Mouse (Mus musculus) CH12.LX (cell line): ENCODE measurements around the gene Rubcnl. TPM values are rescaled to one million over a fixed set of nuclear protein-coding genes. Genes with fewer than 3 reads are reported as not detected.
A peak's percentile ranks its signal among the peaks of the same experiment; 100 is the strongest.

ENCODE experiments used
- DNase-seq: peaks from one replicate; pipeline ENCODE4 v3.0.0-alpha.2; 2013; ENCODE audit errors: extremely low read depth
- H3K27ac ChIP-seq: 2 replicates; pipeline ENCODE4 v1.5.1; 2012; ENCODE audit warnings: low read depth, mild to moderate bottlenecking, control low read depth, moderate library complexity; ENCODE audit not compliant: insufficient read depth
- H3K27me3 ChIP-seq: replicated peaks from 2 replicates; pipeline ENCODE3; 2012; ENCODE audit warnings: inconsistent platforms
- H3K36me3 ChIP-seq, 2 experiments: replicated peaks in 1 of 2; 2 replicates each; pipeline versions ENCODE3 to v1.6.1; 2012; ENCODE audit warnings: inconsistent platforms in 1 of 2, low read length in 1 of 2, mild to moderate bottlenecking in 1 of 2, mixed read lengths in 1 of 2, moderate library complexity in 1 of 2; ENCODE audit not compliant: control insufficient read depth in 1 of 2, insufficient read depth in 1 of 2
- H3K4me1 ChIP-seq, 2 experiments: 2 replicates each; pipeline ENCODE4 v1.6.1; 2012; ENCODE audit warnings: inconsistent platforms in 1 of 2, moderate library complexity in 1 of 2; ENCODE audit not compliant: insufficient read depth in 2 of 2, control insufficient read depth in 1 of 2
- H3K4me2 ChIP-seq: 2 replicates; pipeline ENCODE4 v1.6.1; 2012; ENCODE audit warnings: low read depth, mild to moderate bottlenecking, control low read depth; ENCODE audit not compliant: poor library complexity, insufficient read depth, severe bottlenecking
- H3K4me3 ChIP-seq, 3 experiments: fragments of 150-350 bp in 1 of 3; sonication (generic) in 1 of 3; replicated peaks in 1 of 3; 2 replicates each; pipeline versions ENCODE3 to v1.5.1; 2011 to 2012; ENCODE audit warnings: low read depth in 2 of 3, low read length in 2 of 3, mild to moderate bottlenecking in 2 of 3, moderate library complexity in 2 of 3, control low read depth in 1 of 3, improper control_type of control experiment in 1 of 3, inconsistent platforms in 1 of 3, mixed read lengths in 1 of 3; ENCODE audit not compliant: poor library complexity in 1 of 3
- H3K79me2 ChIP-seq: replicated peaks from 2 replicates; pipeline ENCODE4 v1.6.1; 2012; ENCODE audit warnings: mild to moderate bottlenecking, moderate library complexity; ENCODE audit not compliant: control insufficient read depth, poor library complexity, insufficient read depth, severe bottlenecking; ENCODE audit errors: extremely low read depth
- H3K9ac ChIP-seq: 2 replicates; pipeline ENCODE4 v1.6.1; 2012; ENCODE audit warnings: low read depth, mild to moderate bottlenecking, control low read depth, moderate library complexity; ENCODE audit not compliant: insufficient read depth
- H3K9me3 ChIP-seq: replicated peaks from 2 replicates; pipeline ENCODE3; 2012; ENCODE audit warnings: low read length, inconsistent platforms, mixed read lengths
- BHLHE40 ChIP-seq: IDR thresholded peaks from 2 replicates; pipeline ENCODE4 v1.6.1; 2011; ENCODE audit warnings: mild to moderate bottlenecking, low read depth, low read length, improper control_type of control experiment
- CTCF ChIP-seq, 2 experiments: IDR thresholded peaks in 1 of 2; conservative IDR thresholded peaks in 1 of 2; 2 replicates each; pipeline ENCODE4 v1.5.1; 2011 to 2012; ENCODE audit warnings: low read depth in 2 of 2, low read length in 2 of 2, improper control_type of control experiment in 1 of 2, inconsistent platforms in 1 of 2, mild to moderate bottlenecking in 1 of 2, moderate library complexity in 1 of 2
- ELF1 ChIP-seq: IDR thresholded peaks from 2 replicates; pipeline ENCODE4 v1.6.1; 2014; ENCODE audit warnings: low read depth, mild to moderate bottlenecking, inconsistent platforms, low read length, improper control_type of control experiment
- EP300 ChIP-seq: IDR thresholded peaks from 2 replicates; pipeline ENCODE4 v1.6.1; 2011; ENCODE audit warnings: low read length, improper control_type of control experiment
- ETS1 ChIP-seq: conservative IDR thresholded peaks from 2 replicates; pipeline ENCODE4 v1.6.1; 2012; ENCODE audit warnings: low read depth, mild to moderate bottlenecking, inconsistent platforms, low read length, improper control_type of control experiment, moderate library complexity
- GABPA ChIP-seq: IDR thresholded peaks from 2 replicates; pipeline ENCODE4 v1.6.1; 2012; ENCODE audit warnings: low read depth, low read length, improper control_type of control experiment, inconsistent platforms; ENCODE audit not compliant: insufficient replicate concordance
- HCFC1 ChIP-seq: IDR thresholded peaks from 2 replicates; pipeline ENCODE4 v1.6.1; 2012; ENCODE audit warnings: low read depth, mild to moderate bottlenecking, inconsistent platforms, low read length, improper control_type of control experiment
- IRF4 ChIP-seq: IDR thresholded peaks from 2 replicates; pipeline ENCODE4 v1.6.1; 2014; ENCODE audit warnings: low read depth, mild to moderate bottlenecking, inconsistent platforms, low read length, improper control_type of control experiment
- JUND ChIP-seq: conservative IDR thresholded peaks from 2 replicates; pipeline ENCODE4 v1.6.1; 2011; ENCODE audit warnings: low read depth, low read length, improper control_type of control experiment
- MAX ChIP-seq: IDR thresholded peaks from 2 replicates; pipeline ENCODE4 v1.6.1; 2011; ENCODE audit warnings: low read length, improper control_type of control experiment
- MAZ ChIP-seq: IDR thresholded peaks from 2 replicates; pipeline ENCODE4 v1.6.1; 2012; ENCODE audit warnings: low read depth, mild to moderate bottlenecking, inconsistent platforms, low read length, improper control_type of control experiment, moderate library complexity
- NELFE ChIP-seq: IDR thresholded peaks from 2 replicates; pipeline ENCODE4 v1.6.1; 2011; ENCODE audit warnings: low read depth, low read length, improper control_type of control experiment
- NRF1 ChIP-seq: IDR thresholded peaks from 2 replicates; pipeline ENCODE4 v1.6.1; 2014; ENCODE audit warnings: low read depth, mild to moderate bottlenecking, inconsistent platforms, low read length, improper control_type of control experiment, moderate library complexity
- POLR2A ChIP-seq: IDR thresholded peaks from 2 replicates; pipeline ENCODE4 v1.6.1; 2011; ENCODE audit warnings: low read depth, mild to moderate bottlenecking, improper control_type of control experiment, low read length
- RAD21 ChIP-seq: IDR thresholded peaks from 2 replicates; pipeline ENCODE4 v1.6.1; 2011; ENCODE audit warnings: low read depth, mild to moderate bottlenecking, low read length, improper control_type of control experiment, moderate library complexity
- SMC3 ChIP-seq: IDR thresholded peaks from 2 replicates; pipeline ENCODE4 v1.6.1; 2011; ENCODE audit warnings: low read depth, low read length, improper control_type of control experiment
- TBP ChIP-seq: conservative IDR thresholded peaks from 2 replicates; pipeline ENCODE4 v1.6.1; 2011; ENCODE audit warnings: low read depth, low read length, improper control_type of control experiment
- UBTF ChIP-seq: IDR thresholded peaks from 2 replicates; pipeline ENCODE4 v1.6.1; 2012; ENCODE audit warnings: low read depth, mild to moderate bottlenecking, inconsistent platforms, low read length, improper control_type of control experiment, moderate library complexity
- USF1 ChIP-seq: IDR thresholded peaks from 2 replicates; pipeline ENCODE4 v1.6.1; 2014; ENCODE audit warnings: low read depth, mild to moderate bottlenecking, inconsistent platforms, low read length, improper control_type of control experiment
- USF2 ChIP-seq: conservative IDR thresholded peaks from 2 replicates; pipeline ENCODE4 v1.6.1; 2011; ENCODE audit warnings: low read depth, low read length, improper control_type of control experiment
- ZMIZ1 ChIP-seq: IDR thresholded peaks from 2 replicates; pipeline ENCODE4 v1.6.1; 2012; ENCODE audit warnings: low read depth, mild to moderate bottlenecking, inconsistent platforms, low read length, improper control_type of control experiment
- ZNF384 ChIP-seq: IDR thresholded peaks from 2 replicates; pipeline ENCODE4 v1.6.1; 2012; ENCODE audit warnings: low read depth, low read length, improper control_type of control experiment, inconsistent platforms
- dilution Hi-C: fragments of 300-500 bp; cut with MboI; formaldehyde crosslinking; loops from 2 replicates; pipeline ENCODE4 v1.14.3; 2020; ENCODE audit warnings: low sequenced_read_pairs; ENCODE audit not compliant: extremely low pct_unique_long_range_greater_than_20kb, extremely low pct_ligation_motif_present
- in situ Hi-C: fragments of 300-500 bp; cut with MboI; formaldehyde crosslinking; loops from 3 replicates; pipeline ENCODE4 v1.14.3; 2019; ENCODE audit warnings: low sequenced_read_pairs, low pct_ligation_motif_present, low pct_unique_long_range_greater_than_20kb, mixed read lengths
- polyA plus RNA-seq: library from polyadenylated mRNA; unstranded; fragments of >175 nt; gene quantifications from 2 replicates; pipeline ENCODE4 v1.2.1, GENCODE M21; 2012; ENCODE audit warnings: low read depth; ENCODE audit not compliant: insufficient read length
- total RNA-seq, 2 experiments: library from RNA; depleted of rRNA; stranded (reverse); fragments of 300-350 nt in 1 of 2; fragments of >200 nt in 1 of 2; gene quantifications; 2 replicates each; pipeline ENCODE4 v1.2.3; 2012 to 2014

Gene Rubcnl
- total and polyA plus RNA-seq, 3 experiments, result 24.7 to 27.2 (median 24.9) TPM

- Histone ChIP-seq H3K4me1 (peaks cover 17 to 45% of the 10 kb centered on the region in 2 experiments), H3K36me3 (peaks cover 0 to 20% of the 10 kb centered on the region in 2 experiments), H3K9me3 (no peaks in the 10 kb centered on the region), H3K4me2 (no peak overlapping the region), H3K27ac (no peak overlapping the region), H3K79me2 (no peaks in the 10 kb centered on the region), H3K4me3 (no peak overlapping the region), H3K27me3 (no peaks in the 10 kb centered on the region), H3K9ac (no peak overlapping the region)
- no peak for DNase-seq
- in situ Hi-C loops (loop anchor here (25.0 kb wide), 1 partner anchor 647 kb away; no protein-coding TSS in a partner anchor), dilution Hi-C loops (no loop called here)
- TF ChIP-seq UBTF (no peak), EP300 (no peak), IRF4 (no peak), TBP (no peak)
Measured at GRCm38 (mm10) chr14:75065211-75065610, 49.4 kb downstream of the Rubcnl start.

- peak overlapping the region; percentile 84 for H3K4me2 ChIP-seq
- peak overlapping the region; percentile 78 for H3K9ac ChIP-seq
- H3K27ac ChIP-seq, result peak overlapping the region; percentile 76
- no peaks in the 10 kb centered on the region for H3K27me3 ChIP-seq
- peaks cover 0 to 12% of the 10 kb centered on the region in 2 experiments for H3K36me3 ChIP-seq
- in situ Hi-C loops, result loop anchor here (25.0 kb wide), 1 partner anchor 644 kb away; no protein-coding TSS in a partner anchor
- peak; percentile 57 for DNase-seq
- dilution Hi-C loops, result no loop called here
- H3K9me3 ChIP-seq, result no peaks in the 10 kb centered on the region
- peaks cover 17 to 36% of the 10 kb centered on the region in 2 experiments for H3K4me1 ChIP-seq
- no peaks in the 10 kb centered on the region for H3K79me2 ChIP-seq
- TF ChIP-seq POLR2A (peak; percentile 43), SMC3 (peak; percentile 22; the same call in 1 of the 2 replicates), BHLHE40 (peak; percentile 49), UBTF (no peak), USF1 (peak; percentile 79), ETS1 (peak; percentile 31), ZNF384 (no peak), MAX (peak; percentile 69), RAD21 (peak; percentile 32), GABPA (no peak), ZMIZ1 (no peak), USF2 (peak; percentile 72), TBP (peak; percentile 32; the same call in 1 of the 2 replicates), JUND (no peak), NELFE (peak; percentile 26; the same call in 1 of the 2 replicates), CTCF (conservative IDR thresholded peaks at IDR 0.05 in 1 of 2, IDR thresholded peaks at IDR 0.05 in 1 of 2; ENCODE audit: low read depth in 2 of 2, low read length in 2 of 2) (peak in 1 of 2 experiments; percentile 50; a peak in 2 of 4 replicates), MAZ (no peak), HCFC1 (no peak), NRF1 (peak; percentile 82), ELF1 (peak; percentile 87)
- peak overlapping the region; percentile 30 to 58 (median 36) for H3K4me3 ChIP-seq
Measured at GRCm38 (mm10) chr14:75068430-75069112, 52.7 kb downstream of the Rubcnl start.
